Mouse (Mus musculus) liver, embryonic 15.5 days (tissue): ENCODE results near the gene Upk3a. TPM values are rescaled to one million over a fixed set of nuclear protein-coding genes. Genes with fewer than 3 reads are reported as not detected.

Source experiments
- ATAC-seq: fragments of 200-750 bp; cut with Nextera tagmentation; 2 replicates; pipeline ENCODE4 v1.8.0; 2017; ENCODE audit warnings: moderate number of reproducible peaks, mild to moderate bottlenecking, moderate library complexity; ENCODE audit not compliant: insufficient read depth
- H3K27ac ChIP-seq: fragments of 300-500 bp; sonication (generic); replicated peaks from 2 replicates; pipeline ENCODE4 v1.5.1; 2015; ENCODE audit warnings: mild to moderate bottlenecking, inconsistent platforms
- H3K27me3 ChIP-seq: fragments of 300-500 bp; sonication (generic); 2 replicates; pipeline ENCODE4 v1.6.1; 2015; ENCODE audit warnings: mild to moderate bottlenecking, inconsistent platforms
- H3K36me3 ChIP-seq: fragments of 300-500 bp; sonication (generic); replicated peaks from 2 replicates; pipeline ENCODE4 v1.6.1; 2015; ENCODE audit warnings: moderate library complexity, mild to moderate bottlenecking, inconsistent platforms
- H3K4me1 ChIP-seq: fragments of 300-500 bp; sonication (generic); replicated peaks from 2 replicates; pipeline ENCODE4 v1.6.1; 2015; ENCODE audit warnings: inconsistent platforms
- H3K4me2 ChIP-seq: fragments of 300-500 bp; sonication (generic); 2 replicates; pipeline ENCODE4 v1.6.1; 2015; ENCODE audit warnings: moderate library complexity, mild to moderate bottlenecking, inconsistent platforms
- H3K4me3 ChIP-seq: fragments of 300-500 bp; sonication (generic); replicated peaks from 2 replicates; pipeline ENCODE4 v1.5.1; 2015; ENCODE audit warnings: mild to moderate bottlenecking, inconsistent platforms
- H3K9ac ChIP-seq: fragments of 300-500 bp; sonication (generic); 2 replicates; pipeline ENCODE4 v1.6.1; 2015; ENCODE audit warnings: moderate library complexity, mild to moderate bottlenecking, inconsistent platforms
- H3K9me3 ChIP-seq: fragments of 300-500 bp; sonication (generic); replicated peaks from 2 replicates; pipeline ENCODE4 v1.6.1; 2016; ENCODE audit warnings: inconsistent platforms
- WGBS: fragments of 180-500 bp; shearing (Covaris S2); methylation state at CpG from one replicate; pipeline ENCODE4 v1.1.7; 2015; ENCODE audit warnings: mixed read lengths; ENCODE audit not compliant: insufficient replicate concordance; 5-methylcytosine and 5-hydroxymethylcytosine counted together
- polyA plus RNA-seq: library from polyadenylated mRNA; unstranded; fragments of >200 nt; fragmentation: Nextera tagmentation; extraction: Ambion mirVana; gene quantifications from 2 replicates; pipeline ENCODE4 v1.2.1, GENCODE M21; 2015

The Upk3a gene
- polyA plus RNA-seq, 1 experiment from 2014 or later: not detected

DNA sequence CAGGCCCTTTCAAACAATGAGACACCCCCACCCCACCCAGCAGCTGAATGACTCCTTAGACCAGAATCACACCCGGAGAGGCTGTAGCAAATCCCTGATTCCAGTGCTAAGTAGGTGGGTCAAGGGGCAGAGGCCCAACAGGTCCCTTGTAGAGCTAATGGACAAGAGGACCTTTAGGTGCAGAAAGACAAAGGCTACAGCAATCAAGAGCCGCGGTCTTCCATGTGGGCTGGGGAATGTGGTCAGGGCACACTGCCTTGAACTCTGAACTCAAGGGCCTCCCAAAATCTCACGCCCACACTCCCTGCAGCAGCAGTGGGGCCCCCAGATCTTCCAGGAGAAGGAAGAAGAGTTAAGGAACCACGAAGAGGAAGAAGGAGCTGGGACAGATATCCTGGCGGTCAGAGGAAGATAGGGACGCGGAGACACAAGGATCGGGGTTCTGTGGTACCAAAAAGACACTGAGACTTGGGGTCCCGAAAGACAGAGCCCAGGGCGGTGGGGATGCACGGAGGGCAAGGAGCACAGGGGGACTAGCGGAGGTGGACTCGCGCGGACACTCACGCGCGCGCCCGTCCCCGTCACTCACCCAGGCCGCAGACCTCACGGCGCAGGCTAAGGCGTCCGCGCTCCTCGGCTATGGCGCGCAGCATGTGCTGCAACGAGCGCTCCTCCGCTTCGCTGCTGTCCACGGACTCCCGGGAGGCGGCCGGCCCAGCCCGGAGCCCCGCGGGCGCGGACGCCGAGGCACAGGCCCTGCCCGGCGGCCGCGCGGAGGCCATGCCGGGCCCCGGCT lies 29.7 kb upstream of the Upk3a start:
- Histone ChIP-seq H3K4me3 (peak overlapping the region; percentile 62), H3K4me1 (peaks cover 21% of the 10 kb centered on the region), H3K36me3 (no peaks in the 10 kb centered on the region), H3K27me3 (peaks cover 46% of the 10 kb centered on the region), H3K9ac (peak overlapping the region; percentile 58), H3K27ac (0 out of 2 replicates have a peak overlapping the region, but pooled peaks have one; percentile 33), H3K9me3 (no peaks in the 10 kb centered on the region), H3K4me2 (peak overlapping the region; percentile 85)
- under 1% methylated on average over 53 of the region's 53 CpGs for WGBS
- ATAC-seq: peak; percentile 62

DNA sequence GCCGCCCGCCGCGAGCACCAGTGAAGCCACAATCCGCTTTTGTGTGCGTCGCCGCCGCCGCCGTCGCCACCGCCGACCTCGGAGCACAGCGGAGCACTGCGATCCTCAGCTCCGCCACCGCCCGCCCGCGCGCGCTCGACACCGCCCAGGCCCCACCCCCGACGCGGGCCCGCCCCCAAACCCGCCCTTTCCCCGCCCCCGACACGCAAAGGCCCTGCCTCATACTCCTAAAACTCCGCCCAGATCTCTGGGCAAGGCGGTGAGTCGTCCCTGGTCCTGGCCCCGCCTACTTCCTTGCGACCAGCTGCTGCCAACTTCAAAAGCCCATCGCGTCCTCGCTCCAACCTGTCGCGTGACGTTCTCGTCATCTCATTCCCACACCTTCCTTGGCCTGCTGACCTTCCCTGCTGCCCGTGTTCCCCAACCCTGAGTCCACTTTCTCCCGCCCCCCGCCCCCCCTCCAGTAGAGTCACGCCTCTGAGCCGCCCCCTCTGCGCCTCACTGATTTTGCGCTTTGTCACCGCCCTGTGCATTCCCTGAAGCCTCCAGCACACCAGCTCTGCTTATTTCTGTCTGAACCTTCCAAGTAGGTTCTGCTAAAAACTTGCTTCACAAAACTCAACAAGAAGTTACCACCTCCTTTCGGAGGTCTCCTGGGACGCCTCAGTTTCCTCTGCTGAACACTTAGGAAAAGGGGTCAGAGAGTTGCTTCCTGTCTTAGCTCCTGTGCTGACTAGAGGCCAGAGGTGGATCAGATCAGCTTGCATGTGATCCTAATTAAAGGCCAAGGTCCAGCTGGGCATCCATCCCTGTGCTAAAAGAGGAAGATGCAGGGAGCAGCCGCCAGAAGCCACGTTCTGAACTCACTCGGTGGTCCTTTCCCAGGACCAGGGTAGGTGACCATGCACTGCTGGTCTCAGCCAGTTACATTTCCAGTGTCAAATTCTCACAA lies 28.8 kb upstream of the Upk3a start, which contains the start of gene 5031439G07Rik:
Gene 5031439G07Rik, minus strand, starts transcription at position 678 of the 952 bp plus-strand sequence.
- no peaks in the 10 kb centered on the region for H3K9me3 ChIP-seq
- peak within 1 kb of the TSS; percentile 62 for H3K4me3 ChIP-seq
- WGBS: 2% methylated on average over 48 of the region's 59 CpGs
- ATAC-seq: peak; percentile 88
- H3K4me1 ChIP-seq: peaks cover 21% of the 10 kb centered on the region
- H3K27ac ChIP-seq: 0 out of 2 replicates have a peak within 1 kb of the TSS, but pooled peaks have one; percentile 33
- H3K9ac ChIP-seq: peak within 1 kb of the TSS; percentile 58
- H3K36me3 ChIP-seq: no peaks in the 10 kb centered on the region
- peaks cover 46% of the 10 kb centered on the region for H3K27me3 ChIP-seq
- peak within 1 kb of the TSS; percentile 85 for H3K4me2 ChIP-seq

DNA sequence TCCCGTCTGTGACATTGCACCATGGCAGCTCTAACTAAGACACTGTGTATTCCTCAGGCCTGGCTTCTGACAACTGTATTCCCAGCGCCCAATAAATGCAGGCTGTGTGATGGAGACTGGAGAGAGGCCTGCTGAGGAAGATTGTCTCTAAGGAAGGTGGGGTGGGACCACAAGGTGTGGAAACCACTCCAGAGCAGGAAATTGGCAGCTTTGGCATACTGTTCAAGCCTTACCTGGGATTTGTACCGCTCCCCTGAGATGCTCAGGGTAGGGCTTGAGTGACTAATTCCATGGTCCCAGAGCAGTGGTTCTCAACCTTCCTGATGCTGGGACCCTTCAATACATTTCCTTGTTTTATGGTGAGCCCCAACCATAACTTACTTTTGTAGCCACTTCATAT lies 27.8 kb upstream of the Upk3a start:
- Histone ChIP-seq H3K4me2 (no peak overlapping the region), H3K27ac (no peak overlapping the region), H3K4me1 (peaks cover 21% of the 10 kb centered on the region), H3K9me3 (no peaks in the 10 kb centered on the region), H3K27me3 (peaks cover 46% of the 10 kb centered on the region), H3K36me3 (no peaks in the 10 kb centered on the region), H3K4me3 (no peak overlapping the region), H3K9ac (no peak overlapping the region)
- 60% methylated on average over 3 of the region's 3 CpGs for WGBS
- ATAC-seq: no peak

DNA sequence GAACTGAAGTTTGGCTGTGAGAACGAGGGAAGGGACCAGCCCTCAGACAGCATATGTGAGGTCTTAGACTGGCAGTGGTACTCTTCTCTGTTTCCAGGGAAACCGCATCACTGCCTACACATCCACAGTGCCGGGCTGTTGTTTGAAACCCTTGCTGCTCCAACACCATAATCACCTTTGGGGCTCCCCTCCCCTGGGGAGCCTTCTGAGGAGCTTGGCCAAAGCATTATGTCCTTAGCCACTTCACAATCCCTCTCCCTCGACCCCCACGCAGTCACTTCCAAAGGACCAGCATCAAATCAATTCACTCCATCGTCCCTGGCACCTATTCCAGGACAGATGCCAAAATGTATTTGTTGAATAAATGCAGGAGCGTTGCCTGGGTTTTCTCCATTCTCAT lies 27.2 kb upstream of the Upk3a start:
- H3K9ac ChIP-seq: no peak overlapping the region
- peaks cover 46% of the 10 kb centered on the region for H3K27me3 ChIP-seq
- no peak for ATAC-seq
- no peak overlapping the region for H3K4me2 ChIP-seq
- H3K36me3 ChIP-seq: no peaks in the 10 kb centered on the region
- no peak overlapping the region for H3K4me3 ChIP-seq
- no peaks in the 10 kb centered on the region for H3K9me3 ChIP-seq
- H3K4me1 ChIP-seq: peaks cover 21% of the 10 kb centered on the region
- H3K27ac ChIP-seq: no peak overlapping the region
- 54% methylated on average over 7 of the region's 7 CpGs for WGBS

DNA sequence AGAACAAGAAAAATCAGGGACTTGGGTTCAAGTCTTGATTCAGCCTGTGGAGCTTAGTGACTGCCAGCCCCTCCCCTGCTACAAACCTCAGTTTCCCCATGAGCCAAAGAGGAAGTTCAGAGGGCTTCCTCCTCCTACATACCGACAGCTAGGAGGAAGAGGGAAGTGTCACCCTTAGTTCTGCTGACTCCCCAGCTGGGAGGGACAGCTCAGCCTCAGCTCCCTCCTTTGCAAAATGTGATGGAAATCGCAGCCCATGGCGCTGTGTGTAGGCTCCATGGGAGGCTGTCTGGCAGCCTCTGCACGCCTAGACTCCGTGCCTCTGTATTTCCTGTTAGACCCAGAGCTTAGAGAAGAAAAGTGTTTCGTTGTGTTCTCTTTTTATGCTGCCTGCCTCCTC lies 22.4 kb upstream of the Upk3a start:
- Histone ChIP-seq H3K4me2 (no peak overlapping the region), H3K9ac (no peak overlapping the region), H3K27ac (no peak overlapping the region), H3K27me3 (0 out of 2 replicates have a peak, but pooled peaks cover 6% of the 10 kb centered on the region), H3K4me1 (no peaks in the 10 kb centered on the region), H3K4me3 (no peak overlapping the region), H3K36me3 (no peaks in the 10 kb centered on the region), H3K9me3 (no peaks in the 10 kb centered on the region)
- ATAC-seq: peak; percentile 40; the same call in 1 of the 2 replicates
- WGBS: 8% methylated on average over 6 of the region's 6 CpGs

DNA sequence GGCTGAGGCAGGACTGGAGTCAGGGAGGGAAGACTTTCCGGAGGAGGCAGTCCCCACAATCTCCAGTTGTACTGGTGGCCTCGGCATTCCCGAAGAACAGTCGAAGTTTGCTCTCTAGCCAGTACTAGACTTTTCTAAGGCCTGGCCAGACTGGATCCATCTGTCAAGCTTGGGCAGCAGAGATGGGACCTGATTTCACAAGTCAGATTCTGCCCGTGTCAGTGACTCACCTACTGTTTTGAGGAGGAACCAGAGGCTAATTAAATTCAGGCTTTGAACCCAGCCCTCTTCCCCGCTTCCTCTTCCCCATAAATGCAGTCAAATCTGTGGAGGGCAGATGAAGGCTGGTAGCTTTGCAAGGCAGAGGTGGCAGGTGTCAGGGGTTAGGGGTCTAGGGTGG lies 21.9 kb upstream of the Upk3a start:
- no peak overlapping the region for H3K4me3 ChIP-seq
- H3K4me1 ChIP-seq: no peaks in the 10 kb centered on the region
- H3K27ac ChIP-seq: no peak overlapping the region
- H3K27me3 ChIP-seq: 0 out of 2 replicates have a peak, but pooled peaks cover under 1% of the 10 kb centered on the region
- H3K9me3 ChIP-seq: no peaks in the 10 kb centered on the region
- no peak overlapping the region for H3K9ac ChIP-seq
- 25% methylated on average over 6 of the region's 6 CpGs for WGBS
- no peak overlapping the region for H3K4me2 ChIP-seq
- ATAC-seq: no peak
- H3K36me3 ChIP-seq: no peaks in the 10 kb centered on the region

DNA sequence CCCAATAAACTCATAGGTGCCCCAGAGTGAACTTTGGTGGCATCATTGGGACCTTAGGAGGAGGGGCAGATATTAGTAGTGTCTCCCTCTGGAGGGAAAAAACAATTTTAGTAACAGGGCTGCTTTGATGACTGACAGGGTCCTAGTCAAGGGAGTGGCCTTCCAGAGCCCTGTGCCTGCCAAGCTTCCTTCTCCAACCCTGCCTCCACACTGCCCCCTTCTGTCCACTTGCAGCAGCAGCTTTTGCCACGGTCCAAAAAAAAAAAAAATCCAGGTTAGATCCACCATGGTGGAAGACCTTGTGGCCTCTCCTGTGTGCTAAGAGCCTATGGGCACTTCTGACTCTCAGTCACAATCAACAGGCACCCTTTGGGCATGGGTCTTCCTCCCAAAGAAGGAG lies 21.0 kb upstream of the Upk3a start:
- ATAC-seq: no peak

DNA sequence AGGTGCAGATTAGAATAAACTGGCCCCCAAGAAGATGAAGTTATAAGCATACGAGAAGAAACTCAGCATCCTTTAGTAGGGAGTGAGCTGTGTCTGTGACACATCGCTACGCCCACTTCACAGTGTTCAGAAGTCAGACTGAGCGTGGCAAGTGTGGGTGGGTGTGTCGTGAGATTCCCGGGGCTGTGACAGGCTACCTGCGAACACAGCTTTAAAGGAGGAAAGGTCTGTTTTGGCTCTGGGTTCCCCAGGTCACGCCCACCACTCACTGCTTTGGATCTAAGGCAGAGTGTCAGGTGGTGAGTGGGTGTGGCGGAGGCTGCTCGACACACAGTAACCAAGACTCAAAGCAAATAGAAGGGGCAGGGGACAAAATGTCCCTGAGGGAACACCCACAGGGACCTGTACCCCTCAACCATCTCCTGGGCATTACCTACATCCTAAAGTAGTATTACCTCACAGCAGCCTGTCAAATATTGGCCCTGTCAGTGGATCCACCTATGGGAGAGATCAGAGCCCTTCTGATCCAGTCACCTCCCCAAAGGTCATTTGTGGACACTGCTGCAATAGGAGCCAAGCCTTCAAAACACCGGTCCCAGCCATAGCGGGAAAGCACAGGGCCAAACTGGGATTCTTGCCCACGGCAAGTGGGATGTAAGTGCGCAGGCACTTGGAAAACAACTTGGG lies 19.0 kb upstream of the Upk3a start:
- Histone ChIP-seq H3K9ac (no peak overlapping the region), H3K27me3 (no peaks in the 10 kb centered on the region), H3K9me3 (no peaks in the 10 kb centered on the region), H3K4me3 (no peak overlapping the region), H3K36me3 (no peaks in the 10 kb centered on the region), H3K4me1 (no peaks in the 10 kb centered on the region), H3K4me2 (no peak overlapping the region), H3K27ac (no peak overlapping the region)
- ATAC-seq: no peak; the same call in 1 of the 2 replicates
- WGBS: 62% methylated on average over 14 of the region's 14 CpGs

More for the DNA sequence above, 21.0 kb upstream of the Upk3a start:
- Histone ChIP-seq H3K4me3 (no peak overlapping the region), H3K27me3 (no peaks in the 10 kb centered on the region), H3K9ac (no peak overlapping the region), H3K27ac (no peak overlapping the region), H3K4me1 (no peaks in the 10 kb centered on the region), H3K9me3 (no peaks in the 10 kb centered on the region), H3K4me2 (no peak overlapping the region), H3K36me3 (no peaks in the 10 kb centered on the region)
- WGBS: 0% methylated on average over 1 of the region's 1 CpGs

DNA sequence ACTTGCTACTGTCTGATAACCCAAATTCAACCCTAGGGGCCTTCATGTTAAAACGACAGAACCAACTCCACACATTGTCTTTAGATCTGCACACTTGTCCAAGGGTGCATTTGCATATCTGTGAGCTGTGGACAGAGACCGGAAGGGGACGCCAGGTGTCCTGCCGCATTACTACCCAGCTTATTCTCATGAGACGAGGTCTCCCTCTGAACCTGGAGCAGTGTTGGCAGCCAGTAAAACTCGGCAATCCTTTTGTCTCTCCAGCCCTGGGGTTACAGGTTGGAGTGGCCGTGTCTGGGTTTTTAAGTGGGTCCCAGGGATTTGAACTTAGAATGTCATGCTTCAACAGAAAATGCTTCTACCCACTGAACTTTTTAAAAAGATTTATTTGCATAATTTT lies 17.0 kb upstream of the Upk3a start:
- no peak overlapping the region for H3K27ac ChIP-seq
- H3K27me3 ChIP-seq: no peaks in the 10 kb centered on the region
- WGBS: 51% methylated on average over 7 of the region's 7 CpGs
- no peak for ATAC-seq
- no peaks in the 10 kb centered on the region for H3K4me1 ChIP-seq
- no peaks in the 10 kb centered on the region for H3K36me3 ChIP-seq
- no peaks in the 10 kb centered on the region for H3K9me3 ChIP-seq
- no peak overlapping the region for H3K4me3 ChIP-seq
- no peak overlapping the region for H3K9ac ChIP-seq
- no peak overlapping the region for H3K4me2 ChIP-seq

DNA sequence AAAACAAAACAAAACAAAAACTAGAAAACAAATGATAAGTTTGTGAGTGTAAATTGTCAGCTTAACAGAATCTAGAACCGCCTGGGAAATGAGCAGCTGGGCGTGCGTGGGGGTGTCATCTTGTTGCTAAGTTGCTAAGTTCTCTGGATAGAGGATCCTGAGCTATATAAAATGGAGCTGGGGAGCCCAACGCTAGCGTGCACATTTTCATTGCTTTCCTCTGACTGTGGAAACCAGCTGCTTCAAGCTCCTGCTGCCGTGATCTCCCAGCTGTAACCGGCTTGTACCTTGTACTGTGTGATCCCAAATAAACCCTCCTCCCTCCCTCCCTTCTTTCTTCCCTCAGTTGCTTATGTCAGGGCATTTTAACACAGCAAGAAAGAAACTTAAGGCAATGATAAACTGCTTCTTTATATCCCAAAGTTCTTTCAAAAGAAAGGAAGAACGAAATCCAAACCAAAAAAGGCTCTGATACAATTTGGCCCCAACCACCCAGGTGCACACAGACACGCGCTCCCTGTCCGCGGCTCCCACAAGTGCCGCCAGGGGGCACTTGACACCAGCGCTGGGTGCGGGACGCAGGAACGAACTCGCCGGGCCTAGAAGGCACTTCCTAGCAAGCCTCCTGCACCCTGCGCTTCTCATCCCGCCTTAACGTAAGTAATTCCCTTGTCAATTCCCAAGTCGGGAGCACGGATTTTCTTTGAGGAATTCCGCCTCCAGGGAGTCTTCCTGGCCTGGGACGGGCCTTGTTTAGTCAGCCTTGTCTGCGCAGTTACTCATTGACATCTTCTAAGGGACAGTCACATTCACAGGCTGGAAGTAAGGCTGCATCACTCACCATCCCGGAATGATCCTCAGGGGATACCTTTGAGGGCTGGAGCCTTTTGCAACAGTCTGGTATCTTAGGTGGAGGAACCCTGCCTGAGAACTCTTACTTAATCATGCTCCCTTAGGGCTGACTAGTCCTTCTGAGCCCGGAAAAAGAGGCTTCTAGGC lies 15.7 kb upstream of the Upk3a start:
- 0 out of 2 replicates have a peak, but pooled peaks have one; percentile 18 for ATAC-seq
- H3K36me3 ChIP-seq: no peaks in the 10 kb centered on the region
- peak overlapping the region; percentile 19; the same call in 1 of the 2 replicates for H3K4me2 ChIP-seq
- WGBS: 17% methylated on average over 29 of the region's 29 CpGs
- H3K4me1 ChIP-seq: no peaks in the 10 kb centered on the region
- H3K9ac ChIP-seq: no peak overlapping the region
- H3K4me3 ChIP-seq: no peak overlapping the region
- no peaks in the 10 kb centered on the region for H3K27me3 ChIP-seq
- H3K27ac ChIP-seq: no peak overlapping the region
- no peaks in the 10 kb centered on the region for H3K9me3 ChIP-seq
